Mouse (Mus musculus) megakaryocyte, embryonic 14.5 days (primary cell): Measurements from ENCODE around the gene Nap1l5.

ENCODE experiments used
- FLI1 ChIP-seq: IDR thresholded peaks from 2 replicates; pipeline ENCODE4 v1.6.1; 2012; ENCODE audit warnings: low read length, inconsistent platforms, mixed read lengths
- GATA1 ChIP-seq: IDR thresholded peaks from 3 replicates; pipeline ENCODE4 v1.6.1; 2012; ENCODE audit warnings: mixed read lengths, low read length, inconsistent platforms, borderline replicate concordance

GRCm38 (mm10) chr6:58937726-58938125 lies 30.9 kb upstream of the Nap1l5 start:
- TF ChIP-seq GATA1 (no peak), FLI1 (no peak)
